ENCODE assay signal across 21 mouse cellular contexts in the genomic region with DNA sequence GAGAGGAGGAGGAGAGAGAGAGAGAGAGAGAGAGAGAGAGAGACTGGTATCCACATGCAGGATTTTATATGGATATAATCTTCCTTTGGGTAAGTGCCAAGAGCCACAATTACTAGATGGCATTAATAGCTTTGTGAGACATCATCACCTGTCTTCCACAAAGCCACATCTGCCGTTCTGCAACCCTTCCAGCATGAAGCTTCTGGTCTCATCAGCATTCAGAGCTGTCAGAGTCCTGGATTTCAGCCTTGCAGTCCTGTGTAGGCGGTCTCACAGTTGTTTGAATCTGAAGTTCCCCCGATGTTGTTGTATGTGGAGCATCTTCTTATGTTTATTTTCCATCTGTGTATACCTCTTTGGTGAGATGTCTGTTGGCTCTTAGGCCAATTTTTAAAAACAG. TPM values are rescaled to one million over a fixed set of nuclear protein-coding genes. Genes with fewer than 3 reads are reported as not detected.
DNase-seq lines count a peak whose midpoint lies in the region; ATAC-seq and TF ChIP-seq lines count a peak whose summit lies in the region.
"Had no signal": no experiment of that assay in that cellular context is flagged by ENCODE, and none has a peak within 500 bp of the region (broad histone marks: within the 10 kb centered on the region; RNA-seq: fewer than 3 reads in every experiment).

No protein-coding gene starts in this region.

- no peak for TF ChIP-seq POLR2A in kidney, adult 2 months (IDR thresholded peaks at IDR 0.05; ENCODE audit: low read depth, low read length)

- no peaks in the 10 kb centered on the region for H3K27me3 ChIP-seq in heart, embryonic 11.5 days (ENCODE audit: control insufficient read depth, insufficient read depth, low read length)
- no peaks in the 10 kb centered on the region for H3K27me3 ChIP-seq in liver, postnatal 0 days (ENCODE audit: insufficient read depth, low read length)
- no peaks in the 10 kb centered on the region for H3K27me3 ChIP-seq in liver, embryonic 11.5 days (replicated peaks; ENCODE audit: control insufficient read depth, insufficient read depth, low read length)
- no peaks in the 10 kb centered on the region for H3K27me3 ChIP-seq in kidney, adult 2 months (replicated peaks; ENCODE audit: control insufficient read depth, insufficient read depth, low read length)
- H3K27me3 ChIP-seq: hindbrain, embryonic 13.5 days; intestine, embryonic 15.5 days; kidney, embryonic 15.5 days; midbrain, embryonic 12.5 days; neural tube, embryonic 15.5 days had no signal

- H3K4me1 ChIP-seq in heart, embryonic 11.5 days (ENCODE audit: control insufficient read depth, insufficient read depth, low read length), result peaks cover 8% of the 10 kb centered on the region
- peaks cover 31% of the 10 kb centered on the region for H3K4me1 ChIP-seq in liver, postnatal 0 days (ENCODE audit: insufficient read depth)
- peaks cover 16% of the 10 kb centered on the region for H3K4me1 ChIP-seq in liver, embryonic 11.5 days (replicated peaks; ENCODE audit: control insufficient read depth, insufficient read depth, low read length)
- no peaks in the 10 kb centered on the region for H3K4me1 ChIP-seq in kidney, adult 2 months (ENCODE audit: control insufficient read depth, insufficient read depth, low read length)
- H3K4me1 ChIP-seq: hindbrain, embryonic 13.5 days; intestine, embryonic 15.5 days; midbrain, embryonic 12.5 days had no signal

- no peak for TF ChIP-seq CTCF in liver, postnatal 0 days (IDR thresholded peaks at IDR 0.05; ENCODE audit: low read depth)
- TF ChIP-seq CTCF in kidney, adult 2 months (conservative IDR thresholded peaks at IDR 0.05; ENCODE audit: insufficient read depth, insufficient read length, low read depth, low read length), result no peak

- no peak for TF ChIP-seq EP300 in liver, postnatal 0 days (IDR thresholded peaks at IDR 0.05; ENCODE audit: low read depth)

- H3K9ac ChIP-seq in heart, embryonic 11.5 days (ENCODE audit: low read depth, low read length), result no peak overlapping the region
- H3K9ac ChIP-seq in liver, postnatal 0 days (replicated peaks), result no peak overlapping the region
- no peak overlapping the region for H3K9ac ChIP-seq in liver, embryonic 11.5 days (ENCODE audit: low read depth, low read length)
- H3K9ac ChIP-seq: forebrain, postnatal 0 days; hindbrain, embryonic 13.5 days; intestine, embryonic 15.5 days; kidney, embryonic 15.5 days; lung, embryonic 14.5 days; midbrain, embryonic 12.5 days; neural tube, embryonic 15.5 days had no signal

- H3K9me3 ChIP-seq in heart, embryonic 11.5 days (replicated peaks; ENCODE audit: control insufficient read depth, low read length), result no peaks in the 10 kb centered on the region
- H3K9me3 ChIP-seq in liver, postnatal 0 days (ENCODE audit: low read length), result no peaks in the 10 kb centered on the region
- H3K9me3 ChIP-seq in liver, embryonic 11.5 days (ENCODE audit: control insufficient read depth, low read length), result no peaks in the 10 kb centered on the region
- H3K9me3 ChIP-seq: hindbrain, embryonic 13.5 days; intestine, embryonic 15.5 days; kidney, embryonic 15.5 days; midbrain, embryonic 12.5 days; neural tube, embryonic 15.5 days had no signal

- peak; percentile 54 for DNase-seq in heart, adult 11 months
- no peak for DNase-seq in liver, postnatal 0 days
- DNase-seq in liver, embryonic 11.5 days (ENCODE audit: low spot score), result no peak
- DNase-seq in brain, adult 2 months (ENCODE audit: low read depth, low spot score), result peak; percentile 84
- DNase-seq in layer of hippocampus, adult 9-10 months (ENCODE audit: low spot score), result peak; percentile 72
- no peak for DNase-seq in kidney, adult 2 months
- DNase-seq in lung, adult 18-20 months, result no peak
- DNase-seq: adrenal gland, postnatal 36 days; cerebellum, postnatal 14 days; embryo, embryonic 11 days; forebrain, postnatal 0 days; gastrocnemius, postnatal 14 days; lung, embryonic 14.5 days; thymus, postnatal 4 days had no signal

- H3K36me3 ChIP-seq in heart, embryonic 11.5 days (ENCODE audit: control insufficient read depth, insufficient read depth, low read length), result no peaks in the 10 kb centered on the region
- no peaks in the 10 kb centered on the region for H3K36me3 ChIP-seq in liver, postnatal 0 days (replicated peaks; ENCODE audit: insufficient read depth, low read length)
- no peaks in the 10 kb centered on the region for H3K36me3 ChIP-seq in liver, embryonic 11.5 days (ENCODE audit: control insufficient read depth, insufficient read depth, low read length)
- H3K36me3 ChIP-seq in kidney, adult 2 months (ENCODE audit: control insufficient read depth, insufficient read depth, low read length), result no peaks in the 10 kb centered on the region
- H3K36me3 ChIP-seq: hindbrain, embryonic 13.5 days; intestine, embryonic 15.5 days; kidney, embryonic 15.5 days; midbrain, embryonic 12.5 days; neural tube, embryonic 15.5 days had no signal

- H3K27ac ChIP-seq in heart, embryonic 11.5 days (ENCODE audit: low read depth, low read length), result no peak overlapping the region
- peak overlapping the region; percentile 58; the same call in 1 of the 2 replicates for H3K27ac ChIP-seq in liver, postnatal 0 days (ENCODE audit: low read depth)
- H3K27ac ChIP-seq in liver, embryonic 11.5 days (ENCODE audit: low read depth, low read length), result no peak overlapping the region
- H3K27ac ChIP-seq in kidney, adult 2 months (ENCODE audit: insufficient read depth, low read depth, low read length), result no peak overlapping the region
- H3K27ac ChIP-seq: hindbrain, embryonic 13.5 days; intestine, embryonic 15.5 days; kidney, embryonic 15.5 days; macrophage; midbrain, embryonic 12.5 days; neural tube, embryonic 15.5 days had no signal

- H3K4me3 ChIP-seq in heart, embryonic 11.5 days (ENCODE audit: low read depth, low read length), result no peak overlapping the region
- no peak overlapping the region for H3K4me3 ChIP-seq in liver, postnatal 0 days (ENCODE audit: low read depth, low read length)
- no peak overlapping the region for H3K4me3 ChIP-seq in liver, embryonic 11.5 days (ENCODE audit: low read depth, low read length)
- H3K4me3 ChIP-seq in kidney, adult 2 months (ENCODE audit: insufficient read depth, low read depth, low read length), result no peak overlapping the region
- H3K4me3 ChIP-seq: hindbrain, embryonic 13.5 days; intestine, embryonic 15.5 days; kidney, embryonic 15.5 days; midbrain, embryonic 12.5 days; neural tube, embryonic 15.5 days had no signal

- ATAC-seq in heart, embryonic 11.5 days (replicated peaks; ENCODE audit: insufficient number of reproducible peaks, low FRiP score, low TSS enrichment), result no peak
- ATAC-seq in liver, postnatal 0 days, result no peak
- no peak for ATAC-seq in liver, embryonic 11.5 days (replicated peaks; ENCODE audit: low FRiP score)
- ATAC-seq: forebrain, postnatal 0 days; intestine, embryonic 15.5 days had no signal

- H3K4me2 ChIP-seq in heart, embryonic 11.5 days, result no peak overlapping the region
- no peak overlapping the region for H3K4me2 ChIP-seq in liver, postnatal 0 days (ENCODE audit: low read depth, low read length)
- H3K4me2 ChIP-seq in liver, embryonic 11.5 days, result no peak overlapping the region
- H3K4me2 ChIP-seq: hindbrain, embryonic 13.5 days; intestine, embryonic 15.5 days; kidney, embryonic 15.5 days; lung, embryonic 14.5 days; midbrain, embryonic 12.5 days; neural tube, embryonic 15.5 days had no signal

- WGBS in heart, embryonic 11.5 days (ENCODE audit: insufficient replicate concordance), result 73% methylated on average over 3 of the region's 3 CpGs
- WGBS in liver, postnatal 0 days (ENCODE audit: insufficient replicate concordance), result 70% methylated on average over 3 of the region's 3 CpGs
- WGBS in liver, embryonic 11.5 days, result 71% methylated on average over 3 of the region's 3 CpGs
- whole genome bisulfite sequencing in kidney, adult 2 months, result 85% methylated on average over 3 of the region's 3 CpGs

RNA-seq across cellular contexts. Expression of gene Cfap54, which starts 9.7 kb away (rescaled TPM):
- 0.07 and 0.37 TPM in 2 replicates for polyA plus RNA-seq in heart, embryonic 11.5 days (2014; fragmentation: Nextera tagmentation; extraction: Ambion mirVana)
- 0.11 and 0.41 TPM in 2 replicates for polyA plus RNA-seq in liver, postnatal 0 days (2015; fragmentation: Nextera tagmentation; extraction: Ambion mirVana)
- 0.11 and 0.12 TPM in 2 replicates for polyA plus RNA-seq in liver, embryonic 11.5 days (2014; fragmentation: Nextera tagmentation; extraction: Ambion mirVana)
- polyA plus RNA-seq in kidney, adult 2 months (2012; rRNA removed), result 0.39 and 0.48 TPM in 2 replicates
- polyA plus RNA-seq: macrophage had no signal

Comparison
In these comparisons a context has a peak if more than half of its experiments do, and no peak if none do; other contexts are left out.
1. DNase-seq: peak in heart, adult 11 months (single experiment), brain, adult 2 months (single experiment) and layer of hippocampus, adult 9-10 months (single experiment); none in liver, postnatal 0 days (single experiment), liver, embryonic 11.5 days (single experiment), kidney, adult 2 months (single experiment) and lung, adult 18-20 months (0 of 2).